Mouse (Mus musculus): Measurements from ENCODE around the gene Exoc2.

Exoc2 gene

GRCm38 (mm10) chr13:30820555-30820954, 153.3 kb downstream of the Exoc2 start:
- DNase-seq (ENCODE audit: low spot score in 2 of 2) = no peak

GRCm38 (mm10) chr13:30819891-30820290, 154.0 kb downstream of the Exoc2 start:
- no peak for DNase-seq (ENCODE audit: low spot score in 2 of 2)

GRCm38 (mm10) chr13:30817436-30817835, 156.5 kb downstream of the Exoc2 start:
- DNase-seq (ENCODE audit: low spot score in 2 of 2) = no peak

- no peak for DNase-seq (ENCODE audit: low spot score in 2 of 2)
Measured at GRCm38 (mm10) chr13:30814256-30814655, 159.6 kb downstream of the Exoc2 start.

- no peak for DNase-seq (ENCODE audit: low spot score in 2 of 2)
Measured at GRCm38 (mm10) chr13:30813464-30813863, 160.4 kb downstream of the Exoc2 start.

- DNase-seq (ENCODE audit: low spot score in 2 of 2) = no peak
Measured at GRCm38 (mm10) chr13:30809240-30809639, 164.7 kb downstream of the Exoc2 start.

- DNase-seq (ENCODE audit: low spot score in 2 of 2) = no peak
Measured at GRCm38 (mm10) chr13:30802336-30802955, 171.4 kb downstream of the Exoc2 start.

GRCm38 (mm10) chr13:30801886-30802285, 172.0 kb downstream of the Exoc2 start:
- no peak for DNase-seq (ENCODE audit: low spot score in 2 of 2)

GRCm38 (mm10) chr13:30795960-30796359, 177.9 kb downstream of the Exoc2 start:
- DNase-seq (ENCODE audit: low spot score in 2 of 2) = no peak

- DNase-seq (ENCODE audit: low spot score in 2 of 2) = no peak
Measured at GRCm38 (mm10) chr13:30793616-30794015, 180.3 kb downstream of the Exoc2 start.

GRCm38 (mm10) chr13:30793196-30793595, 180.7 kb downstream of the Exoc2 start:
- DNase-seq (ENCODE audit: low spot score in 2 of 2) = no peak

- no peak for DNase-seq (ENCODE audit: low spot score in 2 of 2)
Measured at GRCm38 (mm10) chr13:30792741-30793140, 181.2 kb downstream of the Exoc2 start.

- DNase-seq (ENCODE audit: low spot score in 2 of 2) = no peak
Measured at GRCm38 (mm10) chr13:30792308-30792707, 181.6 kb downstream of the Exoc2 start.

GRCm38 (mm10) chr13:30790016-30790415, 183.9 kb downstream of the Exoc2 start:
- no peak for DNase-seq (ENCODE audit: low spot score in 2 of 2)

- no peak for DNase-seq (ENCODE audit: low spot score in 2 of 2)
Measured at GRCm38 (mm10) chr13:30788421-30788820, 185.5 kb downstream of the Exoc2 start.

- no peak for DNase-seq (ENCODE audit: low spot score in 2 of 2)
Measured at GRCm38 (mm10) chr13:30787960-30788359, 185.9 kb downstream of the Exoc2 start.

GRCm38 (mm10) chr13:30787556-30787955, 186.3 kb downstream of the Exoc2 start:
- no peak for DNase-seq (ENCODE audit: low spot score in 2 of 2)

GRCm38 (mm10) chr13:30787036-30787320, 186.9 kb downstream of the Exoc2 start:
- DNase-seq (ENCODE audit: low spot score in 2 of 2) = no peak

GRCm38 (mm10) chr13:30786235-30787035, 187.5 kb downstream of the Exoc2 start:
- peak; percentile 29 to 64 for DNase-seq (ENCODE audit: low spot score in 2 of 2)

GRCm38 (mm10) chr13:30785423-30786040, 188.4 kb downstream of the Exoc2 start:
- no peak for DNase-seq (ENCODE audit: low spot score in 2 of 2)

- DNase-seq (ENCODE audit: low spot score in 2 of 2) = no peak
Measured at GRCm38 (mm10) chr13:30782419-30782818, 191.5 kb downstream of the Exoc2 start.

GRCm38 (mm10) chr13:30781905-30782304, 192.0 kb downstream of the Exoc2 start:
- no peak for DNase-seq (ENCODE audit: low spot score in 2 of 2)

GRCm38 (mm10) chr13:30777678-30778179, 196.2 kb downstream of the Exoc2 start:
- no peak for DNase-seq (ENCODE audit: low spot score in 2 of 2)

Data from spleen, postnatal 4 days (tissue).